Mouse (Mus musculus) stomach, postnatal 0 days (tissue): ENCODE data around the gene Megf8.

Source experiments
- CTCF ChIP-seq: IDR thresholded peaks from 2 replicates; pipeline ENCODE4 v1.5.1; 2016; ENCODE audit warnings: antibody characterized with exemption, low read depth, mild to moderate bottlenecking, moderate library complexity
- EP300 ChIP-seq: optimal IDR thresholded peaks from 2 replicates; pipeline ENCODE3; 2016; ENCODE audit warnings: antibody characterized with exemption

DNA sequence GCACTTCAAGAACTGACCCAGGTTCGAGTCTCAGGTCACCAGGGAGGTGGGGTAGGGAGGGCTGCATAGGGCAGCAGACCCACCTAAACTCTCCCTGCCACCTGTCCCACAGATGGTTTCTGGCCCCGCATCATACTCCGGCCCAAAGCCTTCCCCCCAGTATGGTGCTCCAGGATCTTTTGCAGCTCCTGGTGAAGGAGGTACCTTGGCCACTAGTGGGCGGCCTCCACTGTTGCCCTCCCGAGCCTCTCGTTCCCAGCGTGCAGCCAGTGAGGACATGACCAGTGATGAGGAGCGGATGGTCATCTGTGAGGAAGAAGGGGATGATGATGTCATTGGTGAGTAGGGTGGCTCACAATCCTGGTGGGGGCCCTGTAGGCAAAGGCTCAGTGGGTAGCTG lies 30.0 kb upstream of the Megf8 start:
- TF ChIP-seq CTCF (peak; percentile 54), EP300 (no peak)
